Mouse (Mus musculus) adrenal gland, adult 2 months (tissue): Measurements from ENCODE around the gene Chd8. TPM values are rescaled to one million over a fixed set of nuclear protein-coding genes. Genes with fewer than 3 reads are reported as not detected.

Experiments
- DNase-seq: peaks from one replicate; pipeline ENCODE4 v3.0.0; 2021
- polyA plus RNA-seq: library from polyadenylated mRNA; depleted of rRNA; stranded (reverse); fragments of >200 nt; gene quantifications from 2 replicates; pipeline ENCODE4 v1.2.3, GENCODE M21; 2012; rRNA removed
- total RNA-seq, 2 experiments: library from RNA; stranded (reverse); gene quantifications; 2 replicates each; pipeline ENCODE4 v1.2.3; 2021

Gene Chd8
- total and polyA plus RNA-seq, 3 experiments = 26.7 to 79.1 (median 70.7) TPM

DNA sequence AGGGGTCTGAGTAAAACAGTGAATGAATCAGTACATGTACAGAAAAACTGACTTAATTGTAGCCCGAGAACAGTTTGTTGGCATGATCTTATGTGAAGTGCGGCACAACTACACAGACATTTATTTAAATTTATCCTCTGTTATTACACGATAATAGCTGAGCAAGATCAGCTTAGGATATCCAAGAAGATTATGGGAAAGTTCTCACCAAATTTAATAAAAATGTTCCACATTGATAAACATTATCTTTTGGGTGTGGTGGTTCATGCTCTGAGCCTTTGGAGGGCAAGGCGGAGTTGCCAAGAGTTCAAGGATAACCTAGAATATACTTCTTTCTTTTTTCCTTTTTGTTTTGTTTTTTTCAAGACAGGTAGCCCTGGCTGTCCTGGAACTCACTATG lies 58.2 kb downstream of the Chd8 start:
- no peak for DNase-seq

DNA sequence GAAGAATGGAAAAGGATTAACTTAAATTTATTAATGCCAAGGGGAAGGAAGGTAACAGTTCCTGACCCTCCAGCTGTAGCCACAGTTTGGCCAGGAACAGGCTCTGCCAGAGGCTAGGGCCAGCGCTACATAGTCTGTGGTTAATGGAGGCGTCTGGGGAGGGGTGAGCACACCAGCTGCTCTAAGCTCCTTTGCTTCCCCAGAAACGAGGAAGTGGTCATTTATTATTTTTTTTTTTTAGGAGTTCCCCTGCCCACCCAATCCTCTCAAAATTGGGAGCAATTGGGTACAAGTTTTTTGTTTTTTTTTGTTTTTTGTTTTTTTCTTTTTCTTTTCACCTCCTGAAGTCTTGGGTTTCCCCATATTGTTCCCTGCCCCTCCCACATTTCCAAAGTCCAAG lies 59.4 kb downstream of the Chd8 start:
- no peak for DNase-seq

DNA sequence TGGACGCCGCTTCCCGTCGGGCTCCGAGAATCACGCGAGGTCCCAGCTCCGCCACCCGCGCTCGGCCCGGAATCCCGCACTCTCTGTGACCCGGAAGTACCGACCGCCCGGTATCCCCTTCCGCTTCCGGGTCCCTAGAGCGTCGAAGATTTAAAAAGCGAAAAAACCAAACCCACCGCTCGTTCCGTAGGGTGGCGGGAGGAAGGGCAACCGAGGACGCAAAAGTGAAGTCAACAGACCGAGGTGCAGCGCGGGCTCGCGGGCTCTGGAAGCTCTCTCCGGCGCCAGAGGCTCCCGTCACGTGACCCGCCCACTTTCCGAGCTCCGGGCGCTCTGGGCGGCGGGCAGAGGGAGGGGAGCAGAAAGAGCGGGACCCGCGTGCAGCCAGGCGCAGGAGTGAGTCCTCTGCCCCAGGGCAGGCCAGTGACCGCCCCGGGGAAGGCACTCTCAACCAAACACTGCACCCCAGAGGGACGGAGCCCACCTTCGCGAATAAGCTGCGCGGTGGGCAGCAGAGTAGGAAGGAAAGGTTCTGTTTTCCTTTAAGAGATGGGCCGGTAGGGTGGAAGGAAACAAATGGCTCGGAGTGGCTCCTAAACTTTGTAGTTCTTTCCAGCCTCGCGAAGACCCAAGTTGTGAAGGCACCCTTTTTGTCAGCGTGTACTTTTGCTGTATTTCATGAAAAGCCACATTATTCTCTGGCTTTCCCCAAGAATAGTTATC lies 60.3 kb downstream of the Chd8 start, which contains the start of gene Supt16:
Gene Supt16 (minus strand): TSS at position 261 of the 723 bp plus-strand sequence.
- peak; percentile 89 for DNase-seq

DNA sequence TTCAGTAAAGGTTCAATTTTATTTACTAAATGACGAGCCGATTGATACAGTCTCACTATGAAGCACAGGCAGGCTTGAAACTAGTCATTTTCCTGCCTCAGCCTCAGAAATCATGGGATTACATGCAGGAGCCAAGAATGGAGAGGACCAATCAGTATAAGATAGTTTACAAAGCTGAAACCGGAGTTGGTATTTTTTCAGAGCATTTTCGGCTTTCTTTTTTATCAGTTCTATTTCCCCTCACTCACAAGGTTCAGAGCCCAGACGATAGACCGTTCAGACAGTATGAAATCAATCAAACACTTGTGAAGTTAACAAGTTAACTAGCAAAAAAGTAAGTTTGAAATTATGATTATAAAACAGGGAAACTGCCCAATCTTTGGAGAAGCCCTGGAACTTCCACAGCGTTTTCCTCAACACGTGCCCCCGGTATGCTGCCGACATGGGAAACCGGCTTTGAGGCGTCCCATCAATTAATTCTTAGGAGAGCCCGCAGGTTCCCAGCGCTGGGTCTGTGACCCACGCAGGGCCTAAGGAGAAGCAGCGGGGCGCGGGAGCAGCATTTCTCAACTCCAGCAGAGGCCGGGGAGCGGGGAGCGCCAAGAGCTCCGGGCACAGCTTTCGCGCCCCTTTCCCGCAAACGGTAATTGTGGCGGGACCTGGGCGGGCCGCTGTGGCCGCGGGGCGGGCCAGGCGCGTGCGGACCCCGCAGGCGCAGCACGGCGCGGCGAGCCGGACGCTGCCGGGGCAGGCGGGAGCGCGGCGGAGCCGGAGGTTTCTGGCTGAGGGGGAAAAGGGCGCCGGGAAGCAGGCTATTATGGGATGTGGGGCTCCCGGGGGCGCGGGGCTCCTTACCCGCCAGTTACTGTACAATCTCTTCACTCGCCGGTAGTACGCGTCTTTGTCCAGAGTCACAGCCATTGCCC lies 61.1 kb downstream of the Chd8 start:
- no peak for DNase-seq

DNA sequence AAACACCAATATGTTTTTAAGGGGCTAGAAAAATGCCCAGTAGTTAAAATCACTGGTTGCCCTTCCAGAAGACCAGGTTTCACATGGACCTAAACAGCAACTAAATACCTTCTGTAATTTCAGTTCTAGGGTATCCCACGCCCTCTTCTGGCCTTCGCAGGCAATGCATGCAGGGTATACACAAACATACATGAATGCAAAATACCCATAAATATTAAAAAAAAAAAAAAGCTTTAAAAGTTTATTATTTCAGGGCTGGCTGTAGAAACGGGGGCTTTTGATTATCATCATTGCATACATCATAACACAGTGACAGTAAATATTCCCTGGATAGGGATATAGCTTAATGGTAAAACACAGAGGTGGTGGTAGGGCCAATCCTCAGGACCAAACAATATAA lies 61.9 kb downstream of the Chd8 start:
- DNase-seq = no peak

DNA sequence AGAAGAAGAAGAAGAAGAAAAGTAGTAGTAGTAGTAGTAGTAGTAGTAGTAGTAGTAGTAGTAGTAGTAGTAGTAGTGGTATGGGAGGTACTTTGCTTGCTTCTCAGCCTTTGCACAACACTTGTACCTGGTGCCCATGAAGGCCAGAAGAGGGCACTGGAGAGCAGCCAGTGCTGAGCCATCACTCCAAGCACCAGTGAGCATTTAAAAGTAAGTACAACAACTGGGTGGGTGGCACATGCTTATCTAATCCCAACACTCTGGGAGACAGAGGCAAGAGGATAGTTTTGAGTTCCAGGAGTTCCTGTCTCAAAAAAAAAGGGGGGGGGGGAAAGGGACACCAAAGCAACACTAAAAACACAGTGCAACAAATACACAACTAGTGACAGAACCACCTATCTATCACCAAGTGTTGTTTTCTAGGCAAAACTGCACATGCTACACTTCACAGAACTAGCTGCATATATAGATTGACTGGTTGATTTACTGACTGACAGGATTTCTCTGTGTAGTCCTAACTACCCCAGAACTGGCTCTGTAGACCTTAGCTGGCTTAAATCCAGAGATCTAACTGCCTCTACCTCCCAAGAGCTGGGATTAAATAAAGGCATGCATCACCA lies 66.7 kb downstream of the Chd8 start:
- peak; percentile 47 for DNase-seq

DNA sequence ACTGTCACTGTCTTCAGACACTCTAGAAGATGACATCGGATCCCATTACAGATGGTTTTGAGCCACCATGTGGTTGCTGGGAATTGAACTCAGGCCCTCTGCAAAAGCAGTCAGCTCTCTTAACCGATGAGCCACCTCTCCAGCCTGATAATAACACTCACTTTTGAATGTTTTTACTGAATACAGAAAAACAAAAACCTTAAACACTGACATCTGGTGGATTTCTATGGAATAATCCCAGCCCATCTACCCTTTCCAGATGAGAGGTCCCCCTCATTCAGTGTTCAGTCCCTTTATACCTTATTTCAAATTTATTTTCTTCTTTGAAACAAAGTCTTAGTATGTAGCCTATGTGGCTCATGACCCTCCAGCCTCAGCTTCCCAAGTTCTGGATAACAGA lies 68.1 kb downstream of the Chd8 start:
- DNase-seq = no peak

DNA sequence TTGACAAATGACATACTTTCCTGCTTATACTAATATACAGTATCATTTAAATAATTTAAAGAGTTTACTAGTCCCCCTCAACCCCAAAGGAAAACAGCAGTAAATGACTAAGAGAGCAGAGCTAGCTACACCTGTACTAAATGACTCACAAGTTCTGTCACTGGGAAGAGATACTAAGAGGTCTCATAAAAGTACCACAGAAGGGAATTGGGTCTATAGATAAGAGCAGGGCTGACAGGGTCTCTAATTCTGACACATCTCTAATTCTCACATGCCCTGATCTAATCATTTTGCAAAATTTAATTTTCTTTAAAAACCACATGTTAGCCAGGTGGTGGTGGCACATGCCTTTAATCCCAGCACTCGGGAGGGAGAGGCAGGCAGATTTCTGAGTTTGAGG lies 68.8 kb downstream of the Chd8 start:
- DNase-seq = no peak

DNA sequence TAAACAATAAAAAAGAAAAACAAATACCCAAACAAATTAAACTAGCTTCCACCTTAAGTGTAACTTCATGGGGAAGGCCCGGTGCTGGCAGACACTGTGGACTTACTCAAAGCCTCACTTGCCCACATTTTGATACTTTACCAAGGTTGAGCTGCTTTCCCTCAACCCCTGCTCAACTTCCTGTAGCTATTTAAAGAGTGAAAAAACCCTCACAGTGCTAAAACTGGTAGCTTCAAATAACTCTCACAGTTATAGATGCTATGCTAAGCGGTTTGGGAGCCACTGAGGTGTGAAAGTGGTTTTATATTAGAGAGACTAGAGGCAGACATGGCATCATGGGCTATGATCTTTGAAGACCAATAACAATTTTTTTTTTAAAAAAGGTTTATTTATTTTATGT lies 91.0 kb downstream of the Chd8 start:
- DNase-seq = no peak

DNA sequence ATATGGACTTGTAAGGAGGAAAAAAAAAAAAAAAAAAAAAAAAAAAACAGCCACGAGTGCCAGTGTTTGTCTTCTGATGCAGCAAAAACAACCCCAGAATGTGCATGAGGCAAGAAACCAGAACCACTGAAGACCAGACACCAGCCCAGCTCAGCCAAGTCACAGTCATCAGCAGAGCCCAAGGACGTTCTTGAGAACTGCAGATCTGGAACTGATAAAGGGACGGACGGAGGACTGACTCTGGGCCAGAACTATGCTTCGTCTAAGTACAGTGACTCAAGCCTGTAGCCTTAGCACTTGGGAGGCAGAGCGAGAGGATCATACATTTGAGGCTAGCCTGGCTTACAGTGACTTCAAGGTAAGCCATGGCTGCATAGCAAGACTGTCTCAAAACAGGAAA lies 96.7 kb downstream of the Chd8 start:
- DNase-seq = peak; percentile 86

DNA sequence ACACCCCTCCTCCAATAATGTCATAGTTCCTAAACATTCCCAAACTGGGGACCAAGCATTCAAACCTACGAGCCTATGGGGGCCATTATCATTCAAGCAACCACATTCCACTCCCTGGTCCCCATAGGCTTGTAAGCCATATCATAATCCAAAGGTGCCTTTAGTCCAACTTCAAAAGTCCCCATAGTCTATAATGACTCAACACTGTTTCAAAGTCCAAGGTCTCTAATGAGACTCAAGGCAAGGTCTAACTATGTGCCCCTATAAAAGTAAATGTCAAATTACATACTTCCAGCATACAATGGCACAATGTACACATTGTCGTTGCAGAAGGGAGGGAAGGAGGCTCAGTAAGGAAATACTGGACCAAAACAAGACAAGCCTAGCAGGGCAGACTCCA lies 102.6 kb downstream of the Chd8 start:
- no peak for DNase-seq

DNA sequence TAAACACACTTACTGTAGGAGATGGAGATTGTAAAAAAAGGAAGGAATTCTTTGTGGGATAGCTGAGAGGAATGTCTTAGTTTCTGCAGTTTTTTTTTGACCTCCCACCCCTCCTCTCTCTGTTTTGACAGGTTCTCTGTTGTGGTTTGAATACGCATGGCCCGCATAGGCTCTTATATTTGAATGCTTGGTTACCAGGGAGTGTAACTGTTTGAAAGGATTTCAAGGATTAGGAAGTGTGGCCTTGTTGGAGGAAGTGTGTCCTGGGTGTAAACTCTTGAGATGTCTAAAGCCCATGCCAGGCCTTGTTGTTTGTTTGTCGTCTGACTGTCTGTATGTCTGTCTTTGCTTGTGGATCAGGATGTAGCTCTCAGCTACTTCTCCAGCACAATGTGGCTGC lies 105.0 kb downstream of the Chd8 start:
- no peak for DNase-seq

DNA sequence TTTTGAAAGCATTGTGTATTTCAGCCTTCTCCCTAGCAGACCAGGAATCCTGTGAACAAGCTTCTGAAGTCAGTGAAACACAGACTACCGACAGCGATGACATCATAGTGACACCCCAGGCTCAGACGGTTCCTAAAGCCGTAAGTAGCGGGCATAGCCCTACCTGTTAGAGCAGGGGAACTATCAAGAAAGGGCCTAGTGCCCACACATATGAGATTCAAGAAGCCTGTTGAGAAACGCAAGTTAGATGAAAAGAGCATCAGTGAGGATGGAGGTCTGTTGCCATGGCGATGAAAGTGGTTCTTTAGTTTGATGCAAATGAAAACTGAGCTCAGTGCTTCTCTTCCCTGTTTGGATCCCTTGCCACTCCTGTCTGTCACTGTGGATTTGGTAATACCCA lies 105.4 kb downstream of the Chd8 start:
- DNase-seq = no peak

DNA sequence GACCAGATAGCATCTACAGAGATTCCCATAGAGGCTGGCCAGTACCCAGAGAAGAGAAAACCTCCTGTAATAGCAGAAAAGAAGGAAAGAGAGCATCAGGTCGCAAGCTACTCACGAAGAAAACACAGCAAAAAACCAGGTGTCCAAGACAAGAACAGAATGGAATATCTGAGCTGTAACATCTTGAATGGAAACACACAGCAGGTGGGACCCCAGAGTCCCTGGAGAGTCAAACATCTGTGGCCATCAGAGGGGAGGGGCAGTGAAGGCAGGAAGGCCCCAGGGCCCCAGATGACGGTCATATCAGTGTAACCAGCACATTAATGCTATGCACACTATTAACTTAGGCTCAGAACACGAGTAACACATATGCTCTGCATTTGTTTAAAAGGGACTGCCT lies 107.7 kb downstream of the Chd8 start:
- no peak for DNase-seq

Other genes with a start within 250 kb of the Chd8 start
- 1 to 10 TPM; 1.6 to 2.1 TPM for gene Tmem253, start 242.1 kb downstream of the Chd8 start, total RNA-seq
- 0.36 and 0.83 TPM in 2 replicates for gene Tmem253, start 242.1 kb downstream of the Chd8 start, polyA plus RNA-seq
- 10 to 100 TPM; 40.7 to 52.9 TPM for gene Zfp219, start 237.0 kb downstream of the Chd8 start, total RNA-seq
- gene Zfp219, start 237.0 kb downstream of the Chd8 start, polyA plus RNA-seq = 133 and 156 TPM in 2 replicates
- not detected for gene Olfr221, start 215.3 kb downstream of the Chd8 start, total RNA-seq
- gene Olfr221, start 215.3 kb downstream of the Chd8 start, polyA plus RNA-seq = not detected in 2 replicates
- 100 to 1,000 TPM; 240 to 298 TPM for gene Hnrnpc, start 153.8 kb downstream of the Chd8 start, total RNA-seq
- 24.4 and 40.6 TPM in 2 replicates for gene Hnrnpc, start 153.8 kb downstream of the Chd8 start, polyA plus RNA-seq
- 1 to 10 TPM in 1 of 2 experiments, under 1 TPM in 1; 0.26 to 1.2 TPM for gene Rpgrip1, start 147.1 kb downstream of the Chd8 start, total RNA-seq
- gene Rpgrip1, start 147.1 kb downstream of the Chd8 start, polyA plus RNA-seq = 0.33 and 0.55 TPM in 2 replicates
- gene Supt16, start 60.4 kb downstream of the Chd8 start, total RNA-seq = 10 to 100 TPM; 48.2 to 55.7 TPM
- gene Supt16, start 60.4 kb downstream of the Chd8 start, polyA plus RNA-seq = 3.6 and 4.6 TPM in 2 replicates
- 10 to 100 TPM; 51.4 to 58.2 TPM for gene Tox4, start 21.4 kb upstream of the Chd8 start, total RNA-seq
- 20.2 and 26.3 TPM in 2 replicates for gene Tox4, start 21.4 kb upstream of the Chd8 start, polyA plus RNA-seq
- 10 to 100 TPM; 39.1 to 48.7 TPM for gene Rab2b, start 21.8 kb upstream of the Chd8 start, total RNA-seq
- gene Rab2b, start 21.8 kb upstream of the Chd8 start, polyA plus RNA-seq = 10.7 and 12.4 TPM in 2 replicates
- 10 to 100 TPM; 37.1 to 55.0 TPM for gene Mettl3, start 47.3 kb upstream of the Chd8 start, total RNA-seq
- 22.4 and 24.5 TPM in 2 replicates for gene Mettl3, start 47.3 kb upstream of the Chd8 start, polyA plus RNA-seq
- gene Sall2, start 71.0 kb upstream of the Chd8 start, total RNA-seq = 10 to 100 TPM in 1 of 2 experiments, 1 to 10 TPM in 1; 4.4 to 10.5 TPM
- gene Sall2, start 71.0 kb upstream of the Chd8 start, polyA plus RNA-seq = 6.1 and 6.4 TPM in 2 replicates
- not detected for gene Olfr1513, start 98.6 kb upstream of the Chd8 start, total RNA-seq
- not detected in 2 replicates for gene Olfr1513, start 98.6 kb upstream of the Chd8 start, polyA plus RNA-seq
- gene Olfr1512, start 121.4 kb upstream of the Chd8 start, total RNA-seq = not detected
- gene Olfr1512, start 121.4 kb upstream of the Chd8 start, polyA plus RNA-seq = not detected in 2 replicates
- gene Olfr1511, start 139.6 kb upstream of the Chd8 start, total RNA-seq = not detected
- gene Olfr1511, start 139.6 kb upstream of the Chd8 start, polyA plus RNA-seq = not detected in 2 replicates
- not detected for gene Olfr1510, start 156.6 kb upstream of the Chd8 start, total RNA-seq
- gene Olfr1510, start 156.6 kb upstream of the Chd8 start, polyA plus RNA-seq = not detected in 2 replicates
- not detected for gene Olfr1509, start 185.2 kb upstream of the Chd8 start, total RNA-seq
- not detected in 2 replicates for gene Olfr1509, start 185.2 kb upstream of the Chd8 start, polyA plus RNA-seq
- gene Olfr1508, start 209.7 kb upstream of the Chd8 start, total RNA-seq = not detected
- not detected in 2 replicates for gene Olfr1508, start 209.7 kb upstream of the Chd8 start, polyA plus RNA-seq
- not detected for gene Olfr1507, start 238.0 kb upstream of the Chd8 start, total RNA-seq
- not detected in 2 replicates for gene Olfr1507, start 238.0 kb upstream of the Chd8 start, polyA plus RNA-seq